ENCODE assay signal across 8 mouse cellular contexts in the genomic region with DNA sequence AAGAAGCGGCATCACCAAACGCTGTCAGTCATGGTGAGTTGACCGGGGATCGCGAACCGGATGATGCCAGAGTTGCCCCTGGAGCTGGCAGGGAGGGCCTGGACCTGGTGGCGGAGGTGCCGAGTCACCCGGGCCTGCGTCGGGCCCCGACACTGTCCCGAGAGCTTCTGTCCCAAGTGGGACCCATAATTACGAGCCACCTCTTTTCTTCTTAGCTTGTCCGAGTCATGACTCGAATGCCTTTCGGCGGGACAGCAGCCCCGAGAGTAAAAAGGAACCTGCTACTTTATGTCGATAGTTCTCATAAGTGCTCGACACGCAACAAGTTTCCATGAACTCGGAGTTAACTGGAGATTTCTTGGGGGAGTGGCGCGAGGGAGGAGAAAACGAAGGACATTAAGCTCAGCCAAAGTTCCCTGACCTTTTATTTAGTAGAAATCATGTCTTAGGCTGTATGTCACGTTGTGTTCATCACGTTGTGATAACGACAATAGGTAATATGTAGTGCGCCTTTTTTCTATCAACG. TPM values are rescaled to one million over a fixed set of nuclear protein-coding genes. Genes with fewer than 3 reads are reported as not detected.
DNase-seq lines count a peak whose midpoint lies in the region; ATAC-seq and TF ChIP-seq lines count a peak whose summit lies in the region.

No protein-coding gene starts in this region.

- H3K9ac ChIP-seq in heart, embryonic 12.5 days, result peak overlapping the region; percentile 92
- H3K9ac ChIP-seq in ES-Bruce4 (ENCODE audit: low read depth, poor library complexity, severe bottlenecking), result peak overlapping the region; percentile 83
- H3K9ac ChIP-seq in forebrain, embryonic 14.5 days (ENCODE audit: low read length), result peak overlapping the region; percentile 75
- peak overlapping the region; percentile 79 for H3K9ac ChIP-seq in liver, embryonic 16.5 days (ENCODE audit: low read depth, low read length)

- no peak for TF ChIP-seq POLR2A in ES-Bruce4 (IDR thresholded peaks at IDR 0.05; ENCODE audit: insufficient read depth, low read length)

- no peaks in the 10 kb centered on the region for H3K27me3 ChIP-seq in heart, embryonic 12.5 days (replicated peaks)
- no peaks in the 10 kb centered on the region for H3K27me3 ChIP-seq in ES-Bruce4 (ENCODE audit: control insufficient read depth, insufficient read depth, low read length, poor library complexity, severe bottlenecking)
- no peaks in the 10 kb centered on the region for H3K27me3 ChIP-seq in forebrain, embryonic 14.5 days (replicated peaks; ENCODE audit: control insufficient read depth, insufficient read depth, low read length)
- H3K27me3 ChIP-seq in liver, embryonic 16.5 days (ENCODE audit: control insufficient read depth, insufficient read depth, low read depth, low read length), result no peaks in the 10 kb centered on the region

- H3K4me1 ChIP-seq in heart, embryonic 12.5 days (replicated peaks), result peaks cover 16% of the 10 kb centered on the region
- H3K4me1 ChIP-seq in ES-Bruce4 (ENCODE audit: control insufficient read depth, insufficient read depth, low read length), result no peaks in the 10 kb centered on the region
- peaks cover 9% of the 10 kb centered on the region for H3K4me1 ChIP-seq in forebrain, embryonic 14.5 days (ENCODE audit: control insufficient read depth, insufficient read depth, low read length)
- H3K4me1 ChIP-seq in liver, embryonic 16.5 days (ENCODE audit: control insufficient read depth, low read depth, low read length), result peaks cover 12% of the 10 kb centered on the region

- no peaks in the 10 kb centered on the region for H3K9me3 ChIP-seq in heart, embryonic 12.5 days (replicated peaks)
- no peaks in the 10 kb centered on the region for H3K9me3 ChIP-seq in ES-Bruce4 (replicated peaks; ENCODE audit: control insufficient read depth, insufficient read depth, low read length, poor library complexity, severe bottlenecking)
- H3K9me3 ChIP-seq in forebrain, embryonic 14.5 days (replicated peaks; ENCODE audit: control insufficient read depth, low read length), result no peaks in the 10 kb centered on the region
- H3K9me3 ChIP-seq in liver, embryonic 16.5 days (replicated peaks; ENCODE audit: control insufficient read depth, low read length), result no peaks in the 10 kb centered on the region

- intact Hi-C loops in heart, postnatal 36 days (cut with DNase I), result loop anchor here (10.0 kb wide), 1 partner anchor 368 kb away; no protein-coding TSS in a partner anchor

- H3K4me3 ChIP-seq in heart, embryonic 12.5 days, result peak overlapping the region; percentile 85
- peak overlapping the region; percentile 84 for H3K4me3 ChIP-seq in ES-Bruce4 (ENCODE audit: low read depth, low read length)
- H3K4me3 ChIP-seq in forebrain, embryonic 14.5 days (ENCODE audit: low read depth, low read length), result peak overlapping the region; percentile 68
- peak overlapping the region; percentile 82 for H3K4me3 ChIP-seq in liver, embryonic 16.5 days (ENCODE audit: low read depth, low read length)

- TF ChIP-seq EP300 in ES-Bruce4 (IDR thresholded peaks at IDR 0.05; ENCODE audit: insufficient read depth, low read depth, low read length), result no peak

- H3K36me3 ChIP-seq in heart, embryonic 12.5 days, result peaks cover 44% of the 10 kb centered on the region
- peaks cover 14% of the 10 kb centered on the region for H3K36me3 ChIP-seq in ES-Bruce4 (ENCODE audit: control insufficient read depth, insufficient read depth, low read length, poor library complexity, severe bottlenecking)
- H3K36me3 ChIP-seq in forebrain, embryonic 14.5 days (ENCODE audit: control insufficient read depth, insufficient read depth, low read length), result peaks cover 43% of the 10 kb centered on the region
- peaks cover 35% of the 10 kb centered on the region for H3K36me3 ChIP-seq in liver, embryonic 16.5 days (ENCODE audit: control insufficient read depth, insufficient read depth)

- no peak for DNase-seq in heart, postnatal 36 days
- DNase-seq in forebrain, embryonic 14.5 days (ENCODE audit: low spot score), result no peak
- DNase-seq in cerebellum, adult 9-10 months, result no peak
- DNase-seq in gastrocnemius, adult 8-10 months (ENCODE audit: low spot score in 2 of 2), result no peak
- no peak for DNase-seq in layer of hippocampus, postnatal 14 days (ENCODE audit: low spot score in 2 of 2)

- WGBS in heart, embryonic 12.5 days, result 2% methylated on average over 31 of the region's 31 CpGs
- WGBS in forebrain, embryonic 14.5 days, result 2% methylated on average over 31 of the region's 31 CpGs
- WGBS in liver, embryonic 16.5 days (ENCODE audit: insufficient replicate concordance), result 1% methylated on average over 31 of the region's 31 CpGs

- no peak for TF ChIP-seq CTCF in ES-Bruce4 (IDR thresholded peaks at IDR 0.05; ENCODE audit: low read depth, low read length)

- H3K4me2 ChIP-seq in heart, embryonic 12.5 days, result peak overlapping the region; percentile 84
- peak overlapping the region; percentile 61 for H3K4me2 ChIP-seq in forebrain, embryonic 14.5 days (ENCODE audit: low read length)
- peak overlapping the region; percentile 83 for H3K4me2 ChIP-seq in liver, embryonic 16.5 days (ENCODE audit: low read depth, low read length)

- peak; percentile 51 for ATAC-seq in heart, embryonic 12.5 days (ENCODE audit: insufficient number of reproducible peaks, low FRiP score)
- ATAC-seq in forebrain, embryonic 14.5 days, result no peak; the same call in 1 of the 2 replicates
- ATAC-seq in liver, embryonic 16.5 days (ENCODE audit: low read depth), result peak; percentile 11

- peak overlapping the region; percentile 82 for H3K27ac ChIP-seq in heart, embryonic 12.5 days (ENCODE audit: poor library complexity, severe bottlenecking)
- no peak overlapping the region for H3K27ac ChIP-seq in ES-Bruce4 (ENCODE audit: insufficient read depth, low read length)
- peak overlapping the region; percentile 55; the same call in 1 of the 2 replicates for H3K27ac ChIP-seq in forebrain, embryonic 14.5 days (ENCODE audit: low read depth, low read length)
- H3K27ac ChIP-seq in liver, embryonic 16.5 days (ENCODE audit: low read length), result peak overlapping the region; percentile 84

RNA-seq across cellular contexts. Expression of gene Cdc45, which starts 0.7 kb away (rescaled TPM):
- polyA plus RNA-seq in heart, embryonic 12.5 days (2016; fragmentation: Nextera tagmentation; extraction: Ambion mirVana), result 38.6 and 38.9 TPM in 2 replicates
- total RNA-seq in heart, postnatal 36 days (2021), result 1 to 10 TPM; 2.7 to 3.6 TPM
- polyA plus RNA-seq in ES-Bruce4 (2011; ENCODE audit: insufficient read depth, insufficient read length, low read depth, missing spikeins), result 48.1 and 48.5 TPM in 2 replicates
- polyA plus RNA-seq in forebrain, embryonic 14.5 days (2014; fragmentation: Nextera tagmentation; extraction: Ambion mirVana), result 30.3 and 34.1 TPM in 2 replicates
- 33.6 and 38.5 TPM in 2 replicates for polyA plus RNA-seq in liver, embryonic 16.5 days (2015; fragmentation: Nextera tagmentation; extraction: Ambion mirVana)
- 1 to 10 TPM; 1.4 to 3.1 (median 1.8) TPM for total RNA-seq in gastrocnemius, adult 8-10 months (2022)
- total RNA-seq in layer of hippocampus, postnatal 14 days (2021), result 1 to 10 TPM; 2.6 to 4.2 TPM

RNA-seq across cellular contexts. Expression of gene Ufd1, which starts 0.9 kb away (rescaled TPM):
- polyA plus RNA-seq in heart, embryonic 12.5 days (2016; fragmentation: Nextera tagmentation; extraction: Ambion mirVana), result 71.7 and 73.0 TPM in 2 replicates
- 10 to 100 TPM; 48.8 to 58.1 TPM for total RNA-seq in heart, postnatal 36 days (2021)
- polyA plus RNA-seq in ES-Bruce4 (2011; ENCODE audit: insufficient read depth, insufficient read length, low read depth, missing spikeins), result 67.2 and 67.3 TPM in 2 replicates
- polyA plus RNA-seq in forebrain, embryonic 14.5 days (2014; fragmentation: Nextera tagmentation; extraction: Ambion mirVana), result 69.1 and 69.5 TPM in 2 replicates
- 37.0 and 38.2 TPM in 2 replicates for polyA plus RNA-seq in liver, embryonic 16.5 days (2015; fragmentation: Nextera tagmentation; extraction: Ambion mirVana)
- 10 to 100 TPM; 42.1 to 47.5 (median 45.9) TPM for total RNA-seq in gastrocnemius, adult 8-10 months (2022)
- total RNA-seq in layer of hippocampus, postnatal 14 days (2021), result 100 to 1,000 TPM; 102 to 103 TPM

RNA-seq across cellular contexts. Expression of gene 2510002D24Rik, which starts 23.9 kb away (rescaled TPM):
- 32.7 and 34.7 TPM in 2 replicates for polyA plus RNA-seq in heart, embryonic 12.5 days (2016; fragmentation: Nextera tagmentation; extraction: Ambion mirVana)
- 10 to 100 TPM; 21.8 to 25.6 TPM for total RNA-seq in heart, postnatal 36 days (2021)
- polyA plus RNA-seq in ES-Bruce4 (2011; ENCODE audit: insufficient read depth, insufficient read length, low read depth, missing spikeins), result 23.9 and 24.7 TPM in 2 replicates
- polyA plus RNA-seq in forebrain, embryonic 14.5 days (2014; fragmentation: Nextera tagmentation; extraction: Ambion mirVana), result 11.2 and 15.9 TPM in 2 replicates
- 16.4 and 18.1 TPM in 2 replicates for polyA plus RNA-seq in liver, embryonic 16.5 days (2015; fragmentation: Nextera tagmentation; extraction: Ambion mirVana)
- total RNA-seq in gastrocnemius, adult 8-10 months (2022), result 10 to 100 TPM; 15.7 to 19.6 (median 17.1) TPM
- total RNA-seq in layer of hippocampus, postnatal 14 days (2021), result 10 to 100 TPM; 22.2 to 27.7 TPM

RNA-seq across cellular contexts. Expression of gene Gm28539, which starts 23.9 kb away (rescaled TPM):
- not detected in 2 replicates for polyA plus RNA-seq in heart, embryonic 12.5 days (2016; fragmentation: Nextera tagmentation; extraction: Ambion mirVana)
- 1 to 10 TPM in 1 of 2 experiments, not detected in 1; 2.4 TPM for total RNA-seq in heart, postnatal 36 days (2021)
- 4.3 and 4.7 TPM in 2 replicates for polyA plus RNA-seq in ES-Bruce4 (2011; ENCODE audit: insufficient read depth, insufficient read length, low read depth, missing spikeins)
- polyA plus RNA-seq in forebrain, embryonic 14.5 days (2014; fragmentation: Nextera tagmentation; extraction: Ambion mirVana), result not detected in 2 replicates
- not detected in 2 replicates for polyA plus RNA-seq in liver, embryonic 16.5 days (2015; fragmentation: Nextera tagmentation; extraction: Ambion mirVana)
- total RNA-seq in gastrocnemius, adult 8-10 months (2022), result 1 to 10 TPM in 1 of 4 experiments, under 1 TPM in 1, not detected in 2; 0.48 to 3.1 TPM
- total RNA-seq in layer of hippocampus, postnatal 14 days (2021), result 10 to 100 TPM in 1 of 2 experiments, 1 to 10 TPM in 1; 2.3 to 10.3 TPM

RNA-seq across cellular contexts. Expression of gene Cldn5, which starts 35.8 kb away (rescaled TPM):
- polyA plus RNA-seq in heart, embryonic 12.5 days (2016; fragmentation: Nextera tagmentation; extraction: Ambion mirVana), result 5.3 and 6.4 TPM in 2 replicates
- total RNA-seq in heart, postnatal 36 days (2021), result 10 to 100 TPM; 37.2 to 45.9 TPM
- 0.42 and 0.94 TPM in 2 replicates for polyA plus RNA-seq in ES-Bruce4 (2011; ENCODE audit: insufficient read depth, insufficient read length, low read depth, missing spikeins)
- 92.0 and 98.2 TPM in 2 replicates for polyA plus RNA-seq in forebrain, embryonic 14.5 days (2014; fragmentation: Nextera tagmentation; extraction: Ambion mirVana)
- 8.4 and 9.8 TPM in 2 replicates for polyA plus RNA-seq in liver, embryonic 16.5 days (2015; fragmentation: Nextera tagmentation; extraction: Ambion mirVana)
- 1 to 10 TPM; 4.7 to 6.7 (median 5.6) TPM for total RNA-seq in gastrocnemius, adult 8-10 months (2022)
- total RNA-seq in layer of hippocampus, postnatal 14 days (2021), result 10 to 100 TPM; 68.5 to 73.4 TPM
